Mouse (Mus musculus) kidney, adult 2 months (tissue): ENCODE results near the gene Zp1.

Source experiments
- CTCF ChIP-seq: fragments of 200-500 bp; conservative IDR thresholded peaks from 2 replicates; pipeline ENCODE4 v1.5.1; 2011; ENCODE audit warnings: low read depth, mild to moderate bottlenecking, control low read depth, low read length, moderate library complexity, mixed read lengths; ENCODE audit not compliant: insufficient read depth, insufficient read length
- POLR2A ChIP-seq: fragments of 200-500 bp; IDR thresholded peaks from one replicate; pipeline ENCODE4 v1.6.1; 2011; ENCODE audit warnings: low read depth, low read length, control low read depth

- no peak for TF ChIP-seq POLR2A
- TF ChIP-seq CTCF: no peak
Measured at GRCm38 (mm10) chr19:10905728-10906000, 14.8 kb downstream of the Zp1 start.
